Mouse (Mus musculus): ENCODE measurements around the gene Slc22a21.
"Not testable (repeated sequence)": the region's sequence is repeated elsewhere in the genome, so short reads cannot be mapped to it uniquely, and the experiment has no call there.

Slc22a21 gene

DNA sequence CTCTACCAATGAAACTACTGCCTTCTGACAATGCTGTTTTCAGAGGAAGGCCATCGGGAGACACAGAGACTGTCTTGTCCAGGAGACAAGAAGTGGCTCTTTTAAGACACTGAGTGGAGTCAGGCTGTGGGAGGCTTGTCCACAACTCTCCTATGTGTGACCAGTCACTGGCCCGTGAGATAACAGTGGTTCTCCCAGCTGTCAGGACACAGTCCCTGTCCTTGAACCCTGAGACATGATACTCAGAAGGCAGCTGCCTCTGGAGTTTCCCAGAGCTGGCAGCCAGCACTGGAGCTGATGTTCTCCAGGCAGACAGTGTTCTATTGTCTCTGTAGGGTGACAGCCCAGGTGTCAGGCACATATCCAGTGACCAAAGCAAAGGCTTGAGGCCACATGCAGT, 17.5 kb upstream of the Slc22a21 start:
- DNase-seq = no peak

DNA sequence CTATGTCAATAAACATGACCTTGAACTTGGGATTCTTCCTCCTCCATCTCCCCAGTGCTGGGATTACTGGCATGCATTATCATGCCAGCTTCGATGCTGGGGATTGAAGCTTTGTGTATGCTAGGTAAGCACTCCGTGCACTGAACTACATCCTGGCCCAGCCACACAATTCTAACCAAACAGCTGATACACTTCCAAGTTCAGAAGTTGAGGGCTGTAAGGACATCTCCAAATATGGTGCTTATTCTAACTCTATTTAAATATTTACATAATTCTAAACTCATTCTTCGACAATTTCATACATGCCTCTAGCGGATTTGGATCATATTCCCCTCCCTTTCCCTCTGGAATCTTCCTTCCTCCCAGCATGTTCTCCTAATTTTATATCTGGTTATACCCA, 12.1 kb upstream of the Slc22a21 start:
- DNase-seq = no peak

DNA sequence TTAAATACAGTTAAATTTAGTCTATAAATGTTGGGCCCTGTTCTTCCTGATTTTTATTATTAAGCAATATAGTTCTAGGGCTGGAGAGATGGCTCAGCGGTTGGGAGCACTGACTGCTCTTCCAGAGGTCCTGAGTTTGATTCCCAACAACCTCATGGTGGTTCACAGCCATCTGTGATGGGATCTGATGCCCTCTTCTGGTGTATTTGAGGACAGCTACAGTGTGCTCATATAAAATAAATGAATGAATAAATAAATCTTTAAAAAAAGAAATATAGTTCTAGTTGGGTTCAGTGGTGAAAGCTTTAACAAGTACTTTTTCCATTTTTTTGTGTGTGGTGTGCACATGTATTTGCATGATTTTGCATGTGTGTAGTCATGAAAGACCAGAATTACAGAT, 9.1 kb upstream of the Slc22a21 start:
- no peak for DNase-seq

DNA sequence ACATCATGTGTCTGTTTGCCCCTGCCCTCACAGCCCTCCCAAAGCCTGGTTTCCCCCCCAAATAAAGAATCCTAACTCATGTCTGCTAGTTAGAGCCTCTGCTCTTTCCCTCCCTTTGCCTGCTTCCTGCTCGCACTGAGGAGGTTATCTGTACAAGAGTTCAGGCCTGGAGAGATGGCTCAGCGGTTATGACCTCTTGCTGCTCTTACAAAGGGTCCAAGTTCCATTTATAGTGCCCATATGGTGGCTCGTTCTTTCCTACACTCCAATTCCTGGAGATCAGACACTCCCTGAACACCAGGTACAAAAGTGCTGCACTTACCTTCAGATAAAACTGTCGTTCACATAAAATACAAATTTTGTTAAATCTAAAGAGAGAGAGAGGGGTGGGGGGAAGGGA, 7.9 kb upstream of the Slc22a21 start:
- DNase-seq = no peak

DNA sequence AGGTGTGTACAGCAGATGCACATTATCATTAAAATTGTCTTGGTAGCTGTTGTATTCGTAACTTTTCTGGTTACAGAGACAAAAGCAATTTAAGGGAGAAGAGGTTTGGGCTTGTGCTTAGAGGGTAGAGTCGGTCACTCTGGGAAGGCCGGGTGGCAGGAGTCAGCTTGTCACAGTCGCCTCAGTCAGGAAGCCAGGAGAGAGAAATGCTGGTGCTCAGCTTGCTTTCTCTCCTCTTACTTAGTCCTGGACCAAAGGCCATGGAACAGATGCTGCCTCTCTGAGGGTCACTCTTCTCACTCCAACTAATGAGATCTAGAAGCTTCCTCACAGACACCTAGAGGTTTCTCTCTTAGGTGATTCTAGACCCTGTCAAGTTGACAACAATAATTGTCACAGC, 1.3 kb upstream of the Slc22a21 start:
- no peak for DNase-seq

DNA sequence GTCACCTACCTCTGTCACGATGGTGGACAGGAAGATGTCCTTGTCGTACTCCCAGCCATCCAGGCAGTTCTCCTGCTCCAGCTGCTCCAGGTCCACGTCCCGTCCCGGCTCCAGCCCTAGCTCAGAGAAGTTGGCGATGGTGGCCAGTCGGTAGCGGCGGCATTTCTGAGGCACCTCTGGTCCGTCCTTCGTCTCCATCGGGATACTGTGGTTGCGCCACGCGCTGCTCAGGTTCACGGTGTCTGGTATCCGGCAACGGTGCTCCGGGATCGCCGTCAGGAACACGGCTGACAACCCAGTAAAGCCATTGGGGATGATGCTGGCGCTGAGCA, 710 bp downstream of the Slc22a21 start:
- DNase-seq = not testable (repeated sequence)

DNA sequence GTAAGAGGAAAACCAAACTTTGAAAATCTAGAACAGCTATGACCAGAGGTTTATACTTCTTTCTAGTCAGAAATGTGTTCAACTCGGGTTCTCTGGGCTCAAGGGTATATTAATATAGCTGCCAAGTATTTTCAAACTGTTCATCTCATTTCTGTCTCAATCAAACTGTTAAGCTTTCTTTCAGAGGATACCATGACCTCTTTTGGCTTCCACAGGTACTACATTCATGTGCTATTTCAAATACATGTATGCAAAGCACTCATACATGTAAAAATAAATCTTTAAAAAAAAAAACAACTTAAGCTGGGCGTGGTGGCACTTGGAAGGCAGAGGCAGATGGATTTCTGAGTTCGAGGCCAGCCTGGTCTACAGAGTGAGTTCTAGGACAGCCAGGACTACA, 2.5 kb downstream of the Slc22a21 start:
- DNase-seq = no peak

DNA sequence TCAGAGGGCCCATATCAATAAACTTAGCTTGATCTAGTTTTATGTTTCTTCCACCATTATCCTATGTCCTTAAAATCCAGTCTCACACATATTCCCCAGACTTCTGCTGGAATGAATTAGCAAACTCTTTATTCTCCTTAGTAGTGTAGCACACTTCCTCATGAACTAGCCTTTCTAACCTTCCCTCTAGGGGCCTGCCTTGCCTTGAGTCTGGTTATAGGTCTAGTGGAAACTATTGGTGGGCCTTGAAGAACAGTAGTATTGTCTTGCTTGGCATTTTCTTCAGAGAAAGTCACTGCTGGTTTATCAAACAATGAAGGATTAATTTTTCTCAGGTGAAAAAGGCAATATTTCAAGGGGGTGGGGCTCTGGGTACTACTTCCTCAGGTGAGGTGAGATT, 4.6 kb downstream of the Slc22a21 start:
- DNase-seq = no peak

DNA sequence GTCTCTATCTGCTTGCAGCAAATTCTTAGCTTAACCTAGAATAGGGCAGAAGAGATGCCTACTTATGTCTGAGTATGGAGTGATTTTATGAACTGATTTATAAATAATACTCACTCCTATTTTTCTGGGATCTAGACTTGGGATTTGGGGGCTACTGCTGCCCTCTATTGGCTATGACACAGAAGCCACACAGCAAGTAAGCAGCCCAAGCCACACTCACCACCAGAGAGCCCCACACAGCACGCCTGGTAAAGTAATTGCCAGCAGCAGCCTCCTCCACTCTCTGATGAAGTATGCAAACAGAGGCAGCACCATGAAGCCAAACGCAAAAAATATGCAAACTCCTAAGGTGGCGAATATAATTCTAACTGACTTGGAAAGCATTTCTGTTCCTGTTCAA, 21.1 kb downstream of the Slc22a21 start:
- peak; percentile 7 for DNase-seq

DNA sequence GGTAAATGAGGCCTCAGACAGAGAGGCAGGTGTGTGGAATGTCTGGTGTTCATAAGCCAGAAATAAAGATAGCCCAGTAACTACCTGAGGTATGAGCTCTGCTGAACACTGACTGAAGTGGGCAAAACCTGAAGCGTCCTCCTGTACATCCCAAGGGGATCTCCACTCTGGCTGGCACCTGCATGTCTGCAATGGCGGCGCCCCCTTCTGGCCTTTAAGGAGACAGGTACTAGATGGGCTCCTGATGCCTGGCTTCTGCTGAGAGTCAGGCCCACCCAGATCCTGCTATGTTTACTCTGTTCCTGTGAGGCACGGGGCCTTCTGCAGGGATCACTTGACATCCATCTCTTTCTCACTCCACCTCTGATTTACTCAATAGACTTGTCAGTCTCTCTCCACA, 22.0 kb downstream of the Slc22a21 start:
- DNase-seq = peak; percentile 30

DNA sequence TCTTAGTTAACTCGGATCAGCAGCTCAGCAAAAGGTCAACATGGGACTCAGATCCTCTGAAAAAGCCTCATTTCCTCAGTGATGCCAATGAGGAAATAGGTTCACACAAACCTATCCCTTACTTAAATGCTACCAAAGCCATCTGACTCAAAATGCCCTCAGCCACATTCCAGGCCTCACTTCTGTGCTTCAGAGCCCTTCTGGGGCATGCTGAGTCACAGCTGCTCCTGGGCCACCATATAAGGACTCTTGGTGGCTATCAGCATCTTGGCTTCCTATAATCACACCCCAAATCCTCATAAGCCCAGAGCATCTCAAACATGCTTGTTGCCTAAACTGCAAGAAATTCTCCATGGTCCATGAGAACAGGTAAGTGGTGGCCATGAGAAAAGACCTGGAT, 23.5 kb downstream of the Slc22a21 start:
- DNase-seq = no peak

DNA sequence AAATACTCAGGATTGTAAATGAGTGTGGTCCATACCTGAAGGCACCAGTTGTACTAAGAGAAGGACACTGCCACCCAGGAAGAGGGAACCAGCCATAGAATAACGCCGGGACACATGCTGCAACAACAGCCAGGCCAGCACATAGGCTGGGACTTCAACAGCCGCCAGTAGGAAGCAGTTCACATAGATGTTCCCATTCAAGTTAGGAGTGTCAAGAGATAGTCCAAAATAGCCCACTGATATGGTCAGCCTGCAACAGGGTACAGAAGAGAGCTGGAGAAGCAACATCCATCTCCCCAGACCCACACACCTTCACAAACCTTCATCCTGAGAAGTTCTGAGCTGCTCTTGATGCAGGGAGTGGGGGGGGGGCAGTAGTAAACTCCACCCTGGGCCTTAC, 25.5 kb downstream of the Slc22a21 start:
- no peak for DNase-seq

DNA sequence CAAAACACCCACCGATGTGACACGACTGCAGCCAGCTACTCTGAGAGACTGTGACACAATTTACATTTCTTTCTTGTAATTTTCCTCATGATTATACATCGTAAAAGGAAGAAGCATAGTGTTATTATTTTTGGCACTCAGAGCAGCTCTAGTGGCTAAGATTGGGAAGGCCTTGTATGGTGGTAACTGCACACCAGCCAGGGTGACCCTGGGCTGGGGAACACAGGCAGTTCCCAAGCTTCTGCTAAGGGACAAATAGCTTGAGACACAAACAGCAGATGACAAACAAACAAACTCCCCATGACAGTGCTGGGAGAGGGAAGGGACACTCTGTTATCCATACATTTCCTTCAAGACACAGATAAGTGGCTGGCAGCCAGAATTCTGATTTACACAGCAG, 30.0 kb downstream of the Slc22a21 start:
- not testable (repeated sequence) for DNase-seq

DNA sequence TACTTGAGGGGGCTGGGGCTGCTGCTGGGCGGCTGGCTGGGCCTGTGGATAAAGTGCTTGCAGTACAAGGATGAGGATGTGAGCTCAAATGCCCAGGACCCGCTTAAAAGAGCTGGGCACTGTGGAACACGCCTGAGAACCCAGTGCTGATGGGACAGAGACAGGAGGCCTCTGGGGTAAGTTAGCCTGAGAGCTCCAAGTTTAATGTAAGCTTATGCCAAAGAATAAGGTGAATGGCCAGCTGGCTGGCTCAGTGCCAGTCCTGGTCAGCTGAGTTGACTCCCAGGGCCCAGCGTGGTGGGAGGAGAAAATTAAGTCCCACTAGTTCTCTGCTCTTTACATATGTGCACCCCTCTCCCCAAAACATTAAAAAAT, 48.2 kb downstream of the Slc22a21 start:
- DNase-seq = not testable (repeated sequence)

DNA sequence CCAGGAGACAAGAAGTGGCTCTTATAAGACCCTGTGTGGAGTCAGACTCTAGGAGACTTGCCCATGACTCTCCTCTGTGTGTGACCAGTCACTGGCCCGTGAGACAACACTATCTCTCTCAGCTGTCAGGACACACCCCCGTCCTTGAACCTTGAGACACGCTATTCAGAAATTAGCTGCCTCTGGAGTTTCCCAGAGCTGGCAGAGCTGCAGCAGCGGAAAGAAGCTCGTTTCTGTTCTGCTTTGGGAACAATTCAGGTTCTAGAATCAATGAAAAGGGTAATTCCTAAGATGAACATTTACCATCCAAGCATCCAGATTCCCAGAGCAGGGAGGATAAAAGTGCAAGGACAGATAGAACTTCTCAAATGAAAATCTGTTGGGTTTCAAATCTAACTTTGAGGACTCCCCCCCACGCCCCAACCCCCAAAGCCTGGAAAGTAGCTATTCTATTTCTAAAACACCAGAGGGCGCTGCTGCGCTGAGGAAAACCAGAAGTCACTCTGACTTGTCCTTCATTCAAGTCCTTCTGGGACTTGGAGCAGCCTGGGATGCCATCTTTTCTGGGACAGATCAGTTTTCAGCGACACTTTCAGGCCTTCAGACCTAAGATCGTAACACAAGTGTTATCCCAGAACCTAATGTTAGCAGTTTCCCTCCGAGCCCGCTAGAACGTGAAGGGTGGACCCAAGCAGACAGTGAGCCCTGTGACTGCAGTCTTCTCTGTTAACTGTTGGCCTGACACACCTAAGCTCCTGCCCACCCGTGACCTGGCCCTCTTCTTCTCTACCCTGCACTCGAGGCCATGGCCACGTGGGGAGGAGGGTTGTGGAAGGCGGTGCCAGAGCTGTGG, 48.8 kb downstream of the Slc22a21 start:
- DNase-seq = peak; percentile 50

DNA sequence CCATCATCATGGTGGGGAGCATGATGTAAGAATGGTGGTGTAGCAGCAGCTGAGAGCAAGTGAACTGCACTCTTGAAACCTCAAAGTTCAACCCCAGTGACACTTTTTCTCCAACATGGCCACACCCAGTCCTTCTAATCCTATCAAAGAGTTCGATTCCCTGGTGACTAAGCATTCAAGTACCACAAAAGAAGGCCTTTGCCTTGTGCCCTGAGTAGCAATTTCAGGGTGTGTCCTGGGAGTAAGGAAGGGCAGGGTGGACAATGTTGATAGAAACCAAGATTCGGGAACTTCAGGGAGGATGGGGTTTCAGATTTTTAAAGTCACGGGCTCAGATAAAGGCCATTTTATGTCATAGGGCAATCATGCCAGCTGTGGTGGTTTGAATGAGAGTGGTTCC, 50.4 kb downstream of the Slc22a21 start:
- DNase-seq = no peak

DNA sequence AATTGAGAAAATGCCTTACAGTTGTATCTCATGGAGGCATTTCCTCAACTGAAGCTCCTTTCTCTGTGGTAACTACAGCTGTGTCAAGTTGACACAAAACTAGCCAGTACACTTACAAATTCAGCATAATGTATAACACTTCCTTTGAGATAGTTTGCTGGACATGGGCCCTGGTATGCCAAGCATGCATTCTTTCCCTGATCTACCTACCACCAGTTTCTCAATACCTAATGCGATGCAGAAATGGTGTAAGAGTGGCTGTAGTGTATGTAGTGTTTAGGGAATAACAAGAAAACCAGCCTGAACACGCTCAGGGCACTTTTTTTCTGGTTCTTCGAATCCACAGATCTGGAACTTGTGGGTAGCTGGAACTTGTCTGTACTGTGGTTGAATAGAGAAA, 51.5 kb downstream of the Slc22a21 start:
- no peak for DNase-seq

DNA sequence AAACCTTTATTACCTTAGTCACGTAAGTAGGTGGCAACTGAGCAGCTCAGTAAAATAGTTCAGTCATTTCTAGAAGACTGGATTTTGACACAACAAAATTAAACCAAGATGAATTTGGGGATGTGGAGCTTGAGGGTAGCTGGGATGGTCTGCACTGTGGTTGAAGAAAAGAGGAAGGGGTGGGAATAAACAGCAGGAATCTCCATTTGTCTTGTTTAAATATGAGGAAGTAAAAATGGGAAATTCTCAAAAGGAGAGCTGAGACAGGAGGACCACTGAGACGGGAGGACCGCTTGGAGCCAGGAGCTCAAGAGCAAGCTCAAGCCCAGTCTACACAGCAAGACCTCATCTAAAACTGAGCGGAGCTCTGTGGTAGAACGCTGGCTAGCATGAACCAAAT, 53.8 kb downstream of the Slc22a21 start:
- no peak for DNase-seq

DNA sequence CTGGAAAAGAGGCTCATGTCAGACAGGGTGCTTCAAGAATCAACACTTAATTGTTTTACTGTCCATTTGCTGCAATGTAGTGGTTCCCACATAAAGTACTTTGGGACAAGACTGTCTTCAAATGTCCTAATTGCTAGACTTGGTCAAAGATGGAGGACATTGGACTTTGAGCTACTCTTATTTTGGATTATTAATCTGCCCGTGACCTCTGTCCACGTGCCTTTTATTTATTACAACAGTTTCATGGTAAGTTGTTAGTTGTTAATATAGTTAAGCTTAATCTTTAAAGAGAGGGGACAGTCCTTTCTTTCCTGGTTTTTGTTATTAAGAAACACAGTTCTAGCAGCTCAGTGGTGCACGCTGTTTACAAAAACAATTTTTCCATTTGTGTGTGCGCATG, 61.3 kb downstream of the Slc22a21 start:
- no peak for DNase-seq

DNA sequence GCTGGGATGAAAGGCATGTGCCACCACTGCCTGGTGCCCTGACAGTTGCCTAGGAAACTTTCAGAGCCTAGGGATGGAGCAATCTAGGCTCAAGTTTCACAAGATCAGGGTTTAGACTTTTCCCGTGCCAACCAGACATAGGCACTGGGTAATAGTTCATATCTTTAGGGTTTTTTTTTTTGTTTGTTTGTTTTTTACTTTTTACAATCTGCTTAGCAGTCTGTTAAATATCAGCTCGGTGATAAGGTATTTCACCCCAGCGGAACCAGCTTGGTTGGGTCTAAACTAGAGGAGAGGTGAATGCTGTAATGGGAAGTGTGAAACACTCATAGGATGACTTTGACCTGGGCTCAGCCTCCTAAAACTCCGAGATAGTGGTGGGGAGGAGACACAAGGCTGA, 69.1 kb downstream of the Slc22a21 start:
- DNase-seq = no peak

DNA sequence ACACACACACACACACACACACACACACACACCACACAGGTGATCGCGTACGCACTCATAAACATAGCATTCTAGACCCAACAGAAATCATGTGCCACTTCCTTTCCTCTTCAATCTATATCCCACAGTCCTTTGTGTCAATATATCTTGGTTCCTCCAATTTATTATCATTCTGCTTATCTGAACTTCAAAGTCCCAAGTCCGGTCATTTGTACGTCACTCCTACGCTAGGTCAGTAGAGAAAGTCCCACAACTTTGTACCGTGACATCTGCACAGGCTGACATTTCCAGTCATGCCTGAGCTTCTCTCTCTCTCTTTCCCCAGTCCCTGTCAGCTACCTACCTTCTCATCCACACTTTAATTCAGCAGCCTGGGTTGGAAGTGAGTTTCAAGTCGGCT, 71.4 kb downstream of the Slc22a21 start:
- DNase-seq = no peak

DNA sequence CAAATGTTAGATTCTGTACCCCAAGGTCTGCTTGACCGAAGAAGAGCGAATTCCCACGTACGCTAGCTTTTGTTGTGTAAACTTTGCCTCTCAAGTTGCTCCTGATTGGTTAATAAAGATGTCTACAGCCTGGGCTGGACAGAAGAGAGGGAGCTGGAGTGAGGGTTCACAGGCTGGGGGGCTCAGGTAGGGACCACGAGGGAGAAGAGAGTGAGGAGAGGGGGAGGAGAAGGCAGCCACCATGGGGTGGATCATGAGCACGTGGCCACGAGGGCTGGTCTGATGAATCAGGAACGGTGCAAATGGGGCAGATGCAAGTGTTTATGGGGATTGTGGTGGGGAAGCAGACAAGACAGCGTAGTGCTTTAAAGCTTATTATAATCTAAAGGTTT, 75.6 kb downstream of the Slc22a21 start:
- DNase-seq = no peak

DNA sequence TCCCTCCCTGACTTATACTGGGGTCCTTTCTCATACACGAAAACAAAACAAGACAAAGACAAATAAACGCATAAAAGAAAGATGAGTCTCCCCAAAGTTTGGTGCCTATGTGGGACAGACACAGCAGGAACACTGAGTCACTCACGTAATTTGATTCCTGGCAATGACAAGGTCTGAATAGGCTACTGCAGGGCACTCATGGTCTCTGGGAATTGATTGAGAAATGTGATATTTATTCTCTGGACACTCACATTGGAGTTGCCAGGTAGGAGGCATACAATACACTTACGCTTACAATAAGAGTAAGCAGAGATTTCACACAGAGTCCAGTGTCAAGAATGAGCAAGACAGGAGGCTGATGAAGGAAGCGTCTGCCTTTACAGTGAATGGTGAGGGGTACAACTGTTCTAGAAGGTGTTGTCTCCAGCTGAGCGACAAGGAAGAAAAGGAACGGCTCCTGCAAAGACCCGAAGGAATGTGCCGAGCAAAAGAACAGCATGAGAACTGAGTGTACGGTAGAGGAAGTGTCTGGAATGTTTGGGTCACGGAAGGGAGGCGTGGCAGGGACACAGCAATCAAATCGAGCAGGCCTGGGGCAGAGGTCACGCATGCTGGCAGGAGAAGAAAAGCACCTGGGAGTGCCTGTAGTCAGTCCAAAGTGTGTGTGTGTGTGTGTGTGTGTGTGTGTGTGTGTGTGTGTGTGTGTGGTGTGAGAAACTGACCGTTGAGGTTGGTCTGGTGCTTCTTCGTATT, 76.2 kb downstream of the Slc22a21 start:
- no peak for DNase-seq

DNA sequence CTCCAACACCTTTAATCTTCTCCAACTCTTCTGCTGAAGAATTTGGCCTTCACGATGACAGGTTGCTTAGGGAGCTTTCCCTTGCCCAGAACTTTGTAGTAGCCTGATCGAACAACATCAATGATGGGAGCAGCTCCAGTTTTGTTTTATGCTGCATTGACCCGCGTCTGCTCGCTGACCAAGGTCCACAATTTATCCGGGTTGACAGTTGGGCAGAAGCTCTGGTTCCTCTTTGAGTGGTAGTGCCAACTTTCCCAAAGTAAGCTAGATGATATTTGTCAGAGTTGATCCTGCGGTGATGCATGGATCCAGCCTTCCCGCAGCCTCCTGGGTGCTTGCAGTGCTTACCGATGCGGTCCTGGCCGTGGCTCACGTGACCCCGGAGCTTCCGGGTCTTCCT, 77.4 kb downstream of the Slc22a21 start:
- no peak for DNase-seq

DNA sequence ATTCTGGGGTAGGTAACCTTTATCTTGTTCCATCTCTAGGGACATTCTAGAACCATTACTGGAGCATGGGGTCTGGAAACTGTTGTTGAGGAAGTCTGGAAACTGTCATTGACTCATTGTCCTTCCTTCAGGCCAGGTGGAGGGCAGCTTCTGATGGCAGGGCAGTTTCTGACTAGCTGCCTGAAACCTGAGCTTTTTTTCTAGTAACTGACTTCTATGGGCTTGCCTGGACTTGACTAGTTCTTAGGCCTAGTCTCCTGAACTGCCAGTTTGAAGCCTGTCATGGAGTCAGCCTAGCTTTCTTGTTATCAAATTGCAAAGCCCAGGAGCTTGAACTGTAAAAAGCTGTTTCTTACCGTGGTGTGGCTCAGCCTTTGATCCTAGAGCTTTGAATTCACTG, 79.1 kb downstream of the Slc22a21 start:
- no peak for DNase-seq

All from right cerebral cortex, postnatal 14 days (tissue).